Mouse (Mus musculus) stomach, postnatal 0 days (tissue): ENCODE measurements around the gene Samhd1. TPM values are rescaled to one million over a fixed set of nuclear protein-coding genes. Genes with fewer than 3 reads are reported as not detected.

Source experiments
- ATAC-seq: fragments of 200-750 bp; cut with Nextera tagmentation; 2 replicates; pipeline ENCODE4 v1.8.0; 2017; ENCODE audit not compliant: low FRiP score, low TSS enrichment
- DNase-seq: peaks from one replicate; pipeline ENCODE4 v3.0.0-alpha.2; 2016; ENCODE audit warnings: low spot score
- H3K27ac ChIP-seq: fragments of 300-500 bp; sonication (generic); replicated peaks from 2 replicates; pipeline ENCODE4 v1.5.1; 2014; ENCODE audit warnings: mild to moderate bottlenecking, control low read depth
- H3K27me3 ChIP-seq: fragments of 300-500 bp; sonication (generic); 2 replicates; pipeline ENCODE4 v1.6.1; 2014; ENCODE audit warnings: low read length; ENCODE audit not compliant: control insufficient read depth, insufficient read depth
- H3K36me3 ChIP-seq: fragments of 300-500 bp; sonication (generic); 2 replicates; pipeline ENCODE4 v1.6.1; 2014; ENCODE audit warnings: low read length, mixed read lengths; ENCODE audit not compliant: control insufficient read depth, insufficient read depth
- H3K4me1 ChIP-seq: fragments of 300-500 bp; sonication (generic); replicated peaks from 2 replicates; pipeline ENCODE4 v1.6.1; 2014; ENCODE audit warnings: antibody characterized with exemption; ENCODE audit not compliant: control insufficient read depth, insufficient read depth
- H3K4me2 ChIP-seq: fragments of 300-500 bp; sonication (generic); replicated peaks from 2 replicates; pipeline ENCODE4 v1.6.1; 2014; ENCODE audit warnings: low read depth, mild to moderate bottlenecking, control low read depth, moderate library complexity
- H3K4me3 ChIP-seq: fragments of 300-500 bp; sonication (generic); 2 replicates; pipeline ENCODE4 v1.5.1; 2014; ENCODE audit warnings: low read depth, low read length, control low read depth
- H3K9ac ChIP-seq: fragments of 300-500 bp; sonication (generic); 2 replicates; pipeline ENCODE4 v1.6.1; 2014; ENCODE audit warnings: mild to moderate bottlenecking, low read length, control low read depth, mixed read lengths
- H3K9me3 ChIP-seq: fragments of 300-500 bp; sonication (generic); 2 replicates; pipeline ENCODE4 v1.6.1; 2016; ENCODE audit warnings: low read length; ENCODE audit not compliant: control insufficient read depth
- CTCF ChIP-seq: IDR thresholded peaks from 2 replicates; pipeline ENCODE4 v1.5.1; 2016; ENCODE audit warnings: antibody characterized with exemption, low read depth, mild to moderate bottlenecking, moderate library complexity
- EP300 ChIP-seq: optimal IDR thresholded peaks from 2 replicates; pipeline ENCODE3; 2016; ENCODE audit warnings: antibody characterized with exemption
- WGBS: fragments of 180-500 bp; shearing (Covaris S2); extraction: QIAGEN DNeasy Blood & Tissue Kit; methylation state at CpG from one replicate; pipeline ENCODE4 v1.1.7; 2014; 5-methylcytosine and 5-hydroxymethylcytosine counted together
- polyA plus RNA-seq: library from polyadenylated mRNA; unstranded; fragments of >200 nt; fragmentation: Nextera tagmentation; extraction: Ambion mirVana; gene quantifications from 2 replicates; pipeline ENCODE4 v1.2.1, GENCODE M21; 2015

Samhd1 gene
- polyA plus RNA-seq = 16.1 and 17.4 TPM in 2 replicates

DNA sequence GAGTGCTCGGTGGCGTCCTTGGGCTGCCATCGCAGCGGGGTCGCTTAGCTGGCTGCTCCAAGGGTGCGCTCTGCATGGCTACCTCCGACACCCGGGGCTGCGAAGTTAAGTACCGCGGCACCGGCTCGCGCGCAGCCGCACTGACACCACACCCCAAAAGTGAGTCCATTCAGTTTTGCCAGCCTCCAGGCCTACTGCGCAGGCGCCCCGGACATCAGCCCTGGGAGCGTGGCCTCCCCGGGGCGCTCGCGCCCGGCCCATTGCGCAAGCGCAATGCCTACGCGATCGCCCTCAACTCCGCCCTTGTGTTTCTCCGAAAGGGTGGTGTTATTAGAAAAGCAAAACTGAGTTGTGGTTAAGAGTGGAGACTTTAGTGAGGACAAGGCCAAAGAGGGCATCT is at the start of gene Samhd1:
Gene Samhd1, minus strand, starts transcription at position 252 of the 400 bp plus-strand sequence.
- TF ChIP-seq CTCF (no peak; the same call in 1 of the 2 replicates), EP300 (no peak)
- WGBS = under 1% methylated on average over 32 of the region's 32 CpGs

DNA sequence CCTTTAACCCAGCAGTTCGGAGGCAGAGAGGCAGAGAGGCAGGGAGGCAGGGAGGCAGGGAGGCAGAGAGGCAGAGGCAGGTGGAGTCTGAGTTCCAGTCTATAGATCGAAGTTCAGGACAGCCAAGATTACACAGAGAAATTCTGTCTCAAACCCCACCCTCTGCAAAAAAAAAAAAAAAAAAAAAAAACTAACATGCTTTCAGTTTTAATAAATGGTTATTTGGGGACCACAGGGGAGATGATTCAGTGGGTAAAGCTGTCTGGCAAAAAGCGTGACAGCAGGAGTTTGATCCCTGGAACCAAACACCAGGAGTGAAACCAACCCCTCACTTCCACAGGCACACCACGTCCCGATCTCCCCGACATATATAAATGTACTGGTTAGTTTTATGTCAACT is 43.1 kb upstream of the Samhd1 start:
- no peaks in the 10 kb centered on the region for H3K4me1 ChIP-seq
- no peak overlapping the region for H3K4me3 ChIP-seq
- no peak overlapping the region for H3K9ac ChIP-seq
- H3K27me3 ChIP-seq = no peaks in the 10 kb centered on the region
- no peak for ATAC-seq
- H3K27ac ChIP-seq = no peak overlapping the region
- no peak for DNase-seq
- H3K4me2 ChIP-seq = no peak overlapping the region
- H3K9me3 ChIP-seq = no peaks in the 10 kb centered on the region
- 72% methylated on average over 6 of the region's 6 CpGs for WGBS
- TF ChIP-seq CTCF (no peak), EP300 (no peak)
- peaks cover 9% of the 10 kb centered on the region for H3K36me3 ChIP-seq

More for the DNA sequence above, at the start of gene Samhd1:
- H3K4me3 ChIP-seq = peak within 1 kb of the TSS; percentile 69
- H3K27me3 ChIP-seq = no peaks in the 10 kb centered on the region
- H3K4me2 ChIP-seq = peak within 1 kb of the TSS; percentile 95
- H3K9ac ChIP-seq = peak within 1 kb of the TSS; percentile 75
- no peaks in the 10 kb centered on the region for H3K36me3 ChIP-seq
- peaks cover 3% of the 10 kb centered on the region; the same call in 1 of the 2 replicates for H3K4me1 ChIP-seq
- DNase-seq = peak; percentile 97
- peak; percentile 91 for ATAC-seq
- peak within 1 kb of the TSS; percentile 82 for H3K27ac ChIP-seq
- no peaks in the 10 kb centered on the region for H3K9me3 ChIP-seq

DNA sequence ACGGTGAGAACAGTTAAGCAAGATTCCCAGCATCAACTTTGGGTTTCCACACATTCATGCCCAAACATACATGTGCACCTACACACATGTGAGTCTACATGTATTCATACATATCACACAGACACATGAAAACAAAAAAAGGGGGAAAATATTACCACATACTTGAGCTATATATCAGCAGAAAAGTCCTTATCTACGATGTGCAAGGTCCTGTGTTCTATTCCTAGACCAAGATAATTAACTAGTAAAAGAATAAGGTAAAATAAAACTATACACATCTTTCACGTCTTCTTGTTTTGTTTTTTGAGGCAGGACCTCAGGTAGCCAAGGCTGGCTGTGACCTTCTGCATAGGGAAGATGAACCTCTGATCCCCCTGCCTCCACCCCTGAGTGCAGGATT is 41.2 kb upstream of the Samhd1 start:
- DNase-seq = no peak
- H3K36me3 ChIP-seq = peaks cover 11% of the 10 kb centered on the region
- H3K4me2 ChIP-seq = no peak overlapping the region
- H3K4me1 ChIP-seq = no peaks in the 10 kb centered on the region
- H3K27me3 ChIP-seq = no peaks in the 10 kb centered on the region
- no peaks in the 10 kb centered on the region for H3K9me3 ChIP-seq
- no peak for ATAC-seq
- H3K4me3 ChIP-seq = no peak overlapping the region
- 92% methylated on average over 3 of the region's 3 CpGs for WGBS
- H3K9ac ChIP-seq = no peak overlapping the region
- TF ChIP-seq CTCF = no peak
- TF ChIP-seq EP300 = no peak
- H3K27ac ChIP-seq = no peak overlapping the region

DNA sequence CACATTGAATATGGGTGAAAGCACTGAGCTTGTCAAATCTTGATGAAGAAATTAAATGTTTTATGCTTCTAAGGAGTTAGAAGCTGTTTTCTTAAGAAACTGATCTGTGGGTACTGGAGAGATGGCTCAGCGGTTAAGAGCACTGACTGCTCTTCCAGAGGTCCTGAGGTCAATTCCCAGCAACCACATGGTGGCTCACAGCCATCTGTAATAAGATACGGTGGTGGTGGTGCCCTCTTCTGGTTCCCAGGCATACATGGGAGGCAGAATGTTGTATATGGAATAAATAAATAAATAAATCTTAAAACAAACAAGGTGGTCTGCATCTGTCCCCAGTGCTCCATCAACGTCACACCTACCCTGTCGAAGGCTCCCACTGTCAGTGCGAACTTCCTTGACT is 39.4 kb upstream of the Samhd1 start:
- DNase-seq (no peak), ATAC-seq (no peak)
- Histone ChIP-seq H3K9ac (no peak overlapping the region), H3K4me2 (no peak overlapping the region), H3K4me1 (no peaks in the 10 kb centered on the region), H3K36me3 (peaks cover 11% of the 10 kb centered on the region), H3K9me3 (no peaks in the 10 kb centered on the region), H3K27me3 (no peaks in the 10 kb centered on the region), H3K27ac (no peak overlapping the region), H3K4me3 (no peak overlapping the region)
- TF ChIP-seq EP300 (no peak), CTCF (peak; percentile 46)
- 66% methylated on average over 5 of the region's 5 CpGs for WGBS

DNA sequence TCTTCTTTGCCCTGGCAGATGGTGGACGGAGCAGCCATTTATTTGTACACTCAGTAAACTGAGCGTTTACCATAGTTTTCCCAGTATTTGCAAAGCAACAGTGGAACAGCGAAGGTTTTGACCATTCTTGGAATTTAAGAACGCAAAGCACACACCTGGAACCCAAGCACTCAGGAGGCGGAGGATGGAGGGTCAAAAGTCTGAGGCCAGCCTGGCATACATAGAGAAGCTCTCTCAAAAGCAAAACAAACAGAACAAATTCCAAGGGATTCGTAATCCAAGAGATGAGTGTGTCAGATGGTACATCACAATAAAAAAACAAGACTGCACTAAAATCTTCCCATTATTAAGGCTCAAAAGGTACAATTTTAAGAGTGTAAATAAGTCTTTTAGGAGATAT is 38.5 kb upstream of the Samhd1 start:
- no peaks in the 10 kb centered on the region for H3K4me1 ChIP-seq
- WGBS = 79% methylated on average over 6 of the region's 6 CpGs
- no peak overlapping the region for H3K4me2 ChIP-seq
- no peak overlapping the region for H3K9ac ChIP-seq
- no peaks in the 10 kb centered on the region for H3K27me3 ChIP-seq
- ATAC-seq = no peak
- no peak overlapping the region for H3K4me3 ChIP-seq
- peaks cover 11% of the 10 kb centered on the region for H3K36me3 ChIP-seq
- no peak for DNase-seq
- no peaks in the 10 kb centered on the region for H3K9me3 ChIP-seq
- no peak overlapping the region for H3K27ac ChIP-seq
- TF ChIP-seq CTCF = no peak
- TF ChIP-seq EP300 = no peak

DNA sequence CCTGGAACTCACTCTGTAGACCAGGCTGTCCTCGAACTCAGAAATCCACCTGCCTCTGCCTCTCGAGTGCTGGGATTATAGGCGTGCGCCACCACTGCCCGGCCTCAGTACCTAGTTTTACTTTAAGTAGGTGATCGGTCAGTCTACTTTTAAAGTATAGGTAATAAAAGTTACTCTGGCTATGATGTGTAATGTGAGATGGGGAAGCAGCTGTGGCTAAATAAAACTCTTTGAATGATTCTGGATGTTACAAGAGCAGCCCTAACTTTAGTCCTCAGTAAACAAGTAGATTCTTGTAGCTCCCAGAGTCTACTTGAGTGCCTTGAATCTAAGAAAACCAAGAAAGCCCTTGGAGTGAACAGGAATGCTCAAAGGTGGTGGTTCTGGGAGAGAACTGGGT is 37.9 kb upstream of the Samhd1 start:
- Histone ChIP-seq H3K27ac (no peak overlapping the region), H3K4me2 (no peak overlapping the region), H3K9ac (no peak overlapping the region), H3K4me1 (no peaks in the 10 kb centered on the region), H3K36me3 (peaks cover 11% of the 10 kb centered on the region), H3K9me3 (no peaks in the 10 kb centered on the region), H3K27me3 (no peaks in the 10 kb centered on the region), H3K4me3 (no peak overlapping the region)
- ATAC-seq (no peak), DNase-seq (no peak)
- 94% methylated on average over 6 of the region's 6 CpGs for WGBS
- no peak for TF ChIP-seq CTCF
- no peak for TF ChIP-seq EP300
